Mouse (Mus musculus): Measurements from ENCODE around the gene Ralgps1. TPM values are rescaled to one million over a fixed set of nuclear protein-coding genes. Genes with fewer than 3 reads are reported as not detected.

Ralgps1 gene
- polyA plus RNA-seq, 1 experiment from 2014 or later = 6.9 TPM

GRCm38 (mm10) chr2:33393021-33393420 lies 21.7 kb upstream of the Ralgps1 start:
- no peak for DNase-seq (ENCODE audit: low spot score)
- H3K4me3 ChIP-seq = no peak overlapping the region
- H3K27ac ChIP-seq (replicated peaks) = no peak overlapping the region
- peaks cover 10% of the 10 kb centered on the region; the same call in 1 of the 2 replicates for H3K9me3 ChIP-seq (replicated peaks)
- H3K4me1 ChIP-seq = no peaks in the 10 kb centered on the region
- no peaks in the 10 kb centered on the region for H3K36me3 ChIP-seq
- no peaks in the 10 kb centered on the region for H3K27me3 ChIP-seq (ENCODE audit: low read depth, poor library complexity, severe bottlenecking)

DNA sequence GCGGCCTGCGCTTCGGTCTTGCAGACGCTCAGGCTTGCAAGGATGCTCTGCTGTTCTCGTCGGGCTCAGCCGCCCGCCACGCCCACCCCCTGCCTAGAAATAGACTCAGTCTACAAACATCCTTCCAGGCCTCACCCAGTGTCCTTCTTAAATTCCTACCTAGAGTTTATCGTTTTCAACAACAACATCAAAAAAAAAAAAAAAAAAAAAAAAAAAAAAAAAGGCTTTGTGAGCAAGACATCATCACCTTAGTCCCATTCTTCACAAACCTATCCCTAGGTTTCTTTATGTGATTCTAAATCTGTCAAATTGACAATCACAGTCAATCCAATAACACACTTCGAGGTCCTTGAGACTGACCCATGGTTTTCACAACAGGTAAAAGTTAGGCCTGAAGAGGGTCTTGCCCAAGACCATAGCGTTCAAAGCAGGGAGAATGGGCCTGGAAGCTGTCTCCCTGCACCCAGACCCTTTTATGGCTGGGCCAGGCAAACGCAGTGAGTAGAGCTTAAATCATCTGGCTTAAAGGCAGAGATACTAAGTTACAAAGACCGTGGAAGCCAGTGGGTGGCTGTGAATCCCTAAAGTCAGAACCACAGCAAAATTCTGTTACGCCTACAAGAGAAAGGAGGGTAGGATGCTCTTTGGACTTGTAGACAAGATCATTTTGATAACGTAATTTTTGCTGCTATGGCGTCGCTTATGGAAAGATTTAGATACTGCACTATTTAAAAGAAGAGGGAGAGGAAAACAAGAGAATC lies 542 bp upstream of the Ralgps1 start:
- WGBS = 32% methylated on average over 18 of the region's 18 CpGs
- peak overlapping the region; percentile 94 for H3K27ac ChIP-seq (replicated peaks)
- H3K4me3 ChIP-seq = peak overlapping the region; percentile 75

DNA sequence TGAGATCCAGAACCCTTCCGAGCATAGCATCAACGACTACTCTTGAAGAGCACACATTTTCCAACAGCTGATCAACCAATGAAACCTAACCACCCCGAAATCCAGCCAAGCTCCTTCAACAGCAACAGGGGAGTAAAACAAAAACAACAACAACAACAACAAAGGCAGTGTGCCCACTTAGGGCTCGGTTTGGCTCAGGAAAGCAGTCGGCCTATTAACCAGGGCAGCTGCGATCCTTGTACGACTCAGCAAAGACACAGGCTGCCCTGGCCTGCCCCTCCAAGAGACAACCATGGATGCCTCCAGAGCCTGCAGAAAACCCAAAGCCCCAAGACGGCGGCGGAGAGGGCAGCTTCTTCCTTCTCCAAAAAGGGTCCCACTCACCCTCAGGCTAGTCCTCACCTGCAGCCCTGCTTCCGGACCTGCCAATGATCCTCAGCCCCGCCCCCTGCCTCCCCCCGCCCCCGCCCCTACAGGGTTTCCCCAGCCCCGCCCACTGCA lies 960 bp downstream of the Ralgps1 start:
- Histone ChIP-seq H3K27me3 (ENCODE audit: low read depth, poor library complexity, severe bottlenecking) (peaks cover 10% of the 10 kb centered on the region), H3K4me3 (peak overlapping the region; percentile 75), H3K36me3 (no peaks in the 10 kb centered on the region), H3K9me3 (replicated peaks) (no peaks in the 10 kb centered on the region), H3K27ac (replicated peaks) (peak overlapping the region; percentile 94), H3K4me1 (peaks cover 25% of the 10 kb centered on the region)
- WGBS = 18% methylated on average over 15 of the region's 15 CpGs
- no peak for DNase-seq (ENCODE audit: low spot score)

More for the DNA sequence above, 542 bp upstream of the Ralgps1 start:
- Histone ChIP-seq H3K36me3 (no peaks in the 10 kb centered on the region), H3K27me3 (ENCODE audit: low read depth, poor library complexity, severe bottlenecking) (peaks cover 10% of the 10 kb centered on the region), H3K9me3 (replicated peaks) (peaks cover 2% of the 10 kb centered on the region), H3K4me1 (peaks cover 12% of the 10 kb centered on the region)
- DNase-seq (ENCODE audit: low spot score) = no peak

GRCm38 (mm10) chr2:33369453-33369852 lies 1.8 kb downstream of the Ralgps1 start:
- H3K9me3 ChIP-seq (replicated peaks) = no peaks in the 10 kb centered on the region

DNA sequence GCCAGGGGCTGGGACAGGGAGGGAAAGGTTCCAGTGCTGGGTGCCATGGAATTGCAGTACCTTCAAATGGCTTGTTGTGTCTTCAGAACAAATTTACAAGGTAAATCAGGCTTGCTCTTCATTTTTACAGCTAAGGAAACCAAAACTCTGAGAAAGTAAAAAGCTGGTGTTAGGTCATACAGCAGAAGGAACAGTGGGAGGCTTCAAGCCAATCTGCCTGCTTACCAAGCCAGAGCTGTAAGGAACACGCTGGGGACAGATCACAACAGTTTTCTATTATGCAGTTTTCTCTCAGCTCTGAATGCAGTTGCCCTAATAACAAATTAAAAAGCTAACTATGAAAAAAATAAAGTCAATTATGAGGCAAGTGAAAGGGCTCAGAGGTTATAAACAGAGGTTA lies 2.8 kb downstream of the Ralgps1 start:
- DNase-seq (ENCODE audit: low spot score) = no peak
- Histone ChIP-seq H3K36me3 (no peaks in the 10 kb centered on the region), H3K4me3 (no peak overlapping the region), H3K4me1 (peaks cover 26% of the 10 kb centered on the region), H3K27me3 (ENCODE audit: low read depth, poor library complexity, severe bottlenecking) (peaks cover 10% of the 10 kb centered on the region), H3K27ac (replicated peaks) (no peak overlapping the region), H3K9me3 (replicated peaks) (no peaks in the 10 kb centered on the region)
- WGBS = 78% methylated on average over 1 of the region's 1 CpGs

More at GRCm38 (mm10) chr2:33369453-33369852, 1.8 kb downstream of the Ralgps1 start:
- WGBS = 76% methylated on average over 3 of the region's 3 CpGs
- H3K4me3 ChIP-seq = no peak overlapping the region
- no peak overlapping the region for H3K27ac ChIP-seq (replicated peaks)
- peaks cover 26% of the 10 kb centered on the region for H3K4me1 ChIP-seq
- no peaks in the 10 kb centered on the region for H3K36me3 ChIP-seq
- H3K27me3 ChIP-seq (ENCODE audit: low read depth, poor library complexity, severe bottlenecking) = peaks cover 10% of the 10 kb centered on the region
- DNase-seq (ENCODE audit: low spot score) = no peak

- no peak for DNase-seq (ENCODE audit: low spot score)
- no peaks in the 10 kb centered on the region for H3K9me3 ChIP-seq (replicated peaks)
- H3K36me3 ChIP-seq = no peaks in the 10 kb centered on the region
- no peak overlapping the region for H3K4me3 ChIP-seq
- no peak overlapping the region for H3K27ac ChIP-seq (replicated peaks)
- 87% methylated on average over 9 of the region's 9 CpGs for WGBS
- peaks cover 10% of the 10 kb centered on the region for H3K27me3 ChIP-seq (ENCODE audit: low read depth, poor library complexity, severe bottlenecking)
- H3K4me1 ChIP-seq = peaks cover 25% of the 10 kb centered on the region
These were observed 5.4 kb downstream of the Ralgps1 start for GRCm38 (mm10) chr2:33365703-33366471.

- Histone ChIP-seq H3K9me3 (replicated peaks) (no peaks in the 10 kb centered on the region), H3K36me3 (no peaks in the 10 kb centered on the region), H3K4me3 (no peak overlapping the region), H3K27me3 (ENCODE audit: low read depth, poor library complexity, severe bottlenecking) (peaks cover 8% of the 10 kb centered on the region), H3K27ac (replicated peaks) (no peak overlapping the region), H3K4me1 (peaks cover 18% of the 10 kb centered on the region)
- 90% methylated on average over 4 of the region's 4 CpGs for WGBS
- no peak for DNase-seq (ENCODE audit: low spot score)
These were observed 6.6 kb downstream of the Ralgps1 start for GRCm38 (mm10) chr2:33364656-33365055.

- Histone ChIP-seq H3K4me3 (no peak overlapping the region), H3K27me3 (ENCODE audit: low read depth, poor library complexity, severe bottlenecking) (0 out of 2 replicates have a peak, but pooled peaks cover under 1% of the 10 kb centered on the region), H3K4me1 (peaks cover 18% of the 10 kb centered on the region), H3K27ac (replicated peaks) (no peak overlapping the region), H3K9me3 (replicated peaks) (no peaks in the 10 kb centered on the region), H3K36me3 (peaks cover 4% of the 10 kb centered on the region)
- DNase-seq (ENCODE audit: low spot score) = no peak
- 80% methylated on average over 4 of the region's 4 CpGs for WGBS
These were observed 7.4 kb downstream of the Ralgps1 start for GRCm38 (mm10) chr2:33363890-33364289.

DNA sequence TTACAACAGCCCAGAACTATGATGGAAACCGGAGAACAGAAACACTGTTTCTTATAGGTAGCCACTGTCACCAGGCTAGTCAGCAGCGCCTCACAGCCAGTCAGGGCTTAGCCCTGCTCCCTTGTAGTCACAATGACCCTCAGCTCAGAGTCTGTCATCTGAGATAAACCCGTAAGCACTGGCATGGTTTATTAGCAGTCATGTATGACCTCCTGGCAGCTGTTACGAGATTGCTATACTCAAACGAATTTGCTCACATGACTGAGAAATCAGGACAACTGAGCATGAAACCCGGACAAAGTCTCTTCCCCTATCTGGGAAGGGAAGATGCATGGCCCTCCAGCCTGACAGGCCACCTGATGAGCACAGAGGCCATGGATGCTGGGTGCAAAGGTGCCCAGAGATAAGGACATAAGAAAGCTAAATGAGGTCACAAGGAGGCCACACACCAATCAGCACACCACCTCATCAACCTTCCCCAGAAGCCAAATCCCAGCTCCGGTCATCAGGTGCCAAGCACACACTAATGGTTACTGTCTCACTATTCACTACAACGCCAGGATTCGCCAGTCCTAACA lies 10.1 kb downstream of the Ralgps1 start:
- Histone ChIP-seq H3K27ac (replicated peaks) (no peak overlapping the region), H3K9me3 (replicated peaks) (no peaks in the 10 kb centered on the region), H3K27me3 (ENCODE audit: low read depth, poor library complexity, severe bottlenecking) (no peaks in the 10 kb centered on the region), H3K4me1 (peaks cover 15% of the 10 kb centered on the region), H3K4me3 (no peak overlapping the region), H3K36me3 (peaks cover 12% of the 10 kb centered on the region)
- DNase-seq (ENCODE audit: low spot score) = no peak
- WGBS = 84% methylated on average over 9 of the region's 9 CpGs

DNA sequence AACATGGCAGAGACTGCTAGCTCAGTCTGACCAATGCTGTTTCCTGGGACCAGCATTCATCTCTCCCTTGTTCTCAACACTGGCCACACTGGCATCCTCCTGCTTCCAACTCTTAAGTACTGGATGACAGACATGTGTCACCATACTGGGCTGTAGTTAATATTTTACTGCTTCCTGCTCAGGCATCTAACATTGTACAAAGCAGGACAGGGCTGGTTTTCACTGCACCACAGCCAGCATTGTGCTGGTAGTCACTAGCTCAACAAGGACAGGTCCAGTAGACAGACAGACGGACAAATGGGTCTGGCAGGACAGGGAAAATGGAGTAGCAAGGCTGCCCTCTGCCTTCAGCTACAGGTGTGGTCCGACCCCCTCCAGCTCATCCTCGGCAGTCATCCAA lies 10.7 kb downstream of the Ralgps1 start:
- no peak for DNase-seq (ENCODE audit: low spot score)

DNA sequence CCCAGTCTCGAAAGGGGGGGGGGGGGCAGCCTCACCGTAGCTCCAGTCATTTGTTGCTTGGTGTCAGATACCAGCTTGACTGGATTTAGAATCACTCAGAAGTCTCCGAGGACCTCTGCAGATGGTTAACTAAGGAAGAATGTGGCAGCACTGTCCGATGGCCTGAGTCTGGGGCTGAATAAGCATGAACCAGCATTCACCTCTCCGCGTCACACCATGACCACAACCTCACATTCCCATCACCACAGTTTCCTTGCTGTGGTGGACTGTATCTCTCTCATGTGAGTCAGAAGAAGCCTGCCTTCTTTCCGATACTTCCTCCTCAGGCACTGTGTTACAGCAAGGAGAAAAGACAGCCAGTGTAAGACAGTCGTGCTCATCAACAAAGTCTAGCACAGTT lies 12.1 kb downstream of the Ralgps1 start:
- Histone ChIP-seq H3K27me3 (ENCODE audit: low read depth, poor library complexity, severe bottlenecking) (no peaks in the 10 kb centered on the region), H3K4me1 (peaks cover 6% of the 10 kb centered on the region), H3K27ac (replicated peaks) (no peak overlapping the region), H3K36me3 (peaks cover 12% of the 10 kb centered on the region), H3K4me3 (no peak overlapping the region), H3K9me3 (replicated peaks) (no peaks in the 10 kb centered on the region)
- 94% methylated on average over 8 of the region's 8 CpGs for WGBS
- DNase-seq (ENCODE audit: low spot score) = no peak

More for the DNA sequence above, 10.7 kb downstream of the Ralgps1 start:
- Histone ChIP-seq H3K27ac (replicated peaks) (no peak overlapping the region), H3K9me3 (replicated peaks) (no peaks in the 10 kb centered on the region), H3K4me3 (no peak overlapping the region), H3K36me3 (peaks cover 12% of the 10 kb centered on the region), H3K27me3 (ENCODE audit: low read depth, poor library complexity, severe bottlenecking) (no peaks in the 10 kb centered on the region), H3K4me1 (peaks cover 8% of the 10 kb centered on the region)
- WGBS = 79% methylated on average over 3 of the region's 3 CpGs

- no peaks in the 10 kb centered on the region for H3K9me3 ChIP-seq (replicated peaks)
- peaks cover 23% of the 10 kb centered on the region for H3K4me1 ChIP-seq
- no peak for DNase-seq (ENCODE audit: low spot score)
- H3K4me3 ChIP-seq = no peak overlapping the region
- no peak overlapping the region for H3K27ac ChIP-seq (replicated peaks)
- no peaks in the 10 kb centered on the region for H3K27me3 ChIP-seq (ENCODE audit: low read depth, poor library complexity, severe bottlenecking)
- H3K36me3 ChIP-seq = peaks cover 12% of the 10 kb centered on the region
- 89% methylated on average over 7 of the region's 7 CpGs for WGBS
These were observed 13.9 kb downstream of the Ralgps1 start for GRCm38 (mm10) chr2:33357250-33357838.
